Mouse (Mus musculus) ES-E14 (cell line): ENCODE results near the gene Plch1. TPM values are rescaled to one million over a fixed set of nuclear protein-coding genes. Genes with fewer than 3 reads are reported as not detected.

ENCODE experiments used
- DNase-seq: peaks from one replicate; pipeline ENCODE4 v3.0.0-alpha.2; 2013; ENCODE audit warnings: low read depth, low spot score
- H3K27ac ChIP-seq: 2 replicates; pipeline ENCODE4 v1.5.1; 2012; ENCODE audit warnings: low read depth, mild to moderate bottlenecking, low read length, moderate library complexity, mixed read lengths; ENCODE audit not compliant: poor library complexity, insufficient read depth, severe bottlenecking
- H3K36me3 ChIP-seq: 2 replicates; pipeline ENCODE4 v1.6.1; 2012; ENCODE audit warnings: mild to moderate bottlenecking, low read length, moderate library complexity, mixed read lengths; ENCODE audit not compliant: control insufficient read depth, poor library complexity, insufficient read depth, severe bottlenecking
- H3K4me1 ChIP-seq, 2 experiments: fragments of 150-350 bp in 1 of 2; sonication (generic) in 1 of 2; 2 replicates each; pipeline ENCODE4 v1.6.1; 2012; ENCODE audit warnings: low read length in 2 of 2, mild to moderate bottlenecking in 1 of 2, mixed read lengths in 1 of 2; ENCODE audit not compliant: control insufficient read depth in 2 of 2, insufficient read depth in 2 of 2, poor library complexity in 1 of 2
- H3K4me3 ChIP-seq, 2 experiments: fragments of 150-350 bp in 1 of 2; sonication (generic) in 1 of 2; 2 replicates each; pipeline ENCODE4 v1.5.1; 2012; ENCODE audit warnings: low read length in 2 of 2, low read depth in 1 of 2, mild to moderate bottlenecking in 1 of 2, mixed read lengths in 1 of 2; ENCODE audit not compliant: insufficient read depth in 1 of 2, poor library complexity in 1 of 2, severe bottlenecking in 1 of 2
- H3K9ac ChIP-seq: 2 replicates; pipeline ENCODE4 v1.6.1; 2012; ENCODE audit warnings: low read depth, mild to moderate bottlenecking, low read length, mixed read lengths; ENCODE audit not compliant: poor library complexity, insufficient read depth, severe bottlenecking
- H3K9me3 ChIP-seq: fragments of 150-350 bp; sonication (generic); 2 replicates; pipeline ENCODE4 v1.6.1; 2012; ENCODE audit warnings: low read depth, mild to moderate bottlenecking, low read length; ENCODE audit not compliant: control insufficient read depth, insufficient read depth
- CHD2 ChIP-seq: IDR thresholded peaks from 2 replicates; pipeline ENCODE4 v1.6.1; 2014; ENCODE audit warnings: mild to moderate bottlenecking, low read depth, low read length, inconsistent platforms
- HCFC1 ChIP-seq: IDR thresholded peaks from 2 replicates; pipeline ENCODE4 v1.6.1; 2012; ENCODE audit warnings: low read length, inconsistent platforms, borderline replicate concordance; ENCODE audit not compliant: insufficient read depth
- MAFK ChIP-seq: IDR thresholded peaks from 2 replicates; pipeline ENCODE4 v1.6.1; 2014; ENCODE audit warnings: mild to moderate bottlenecking, low read depth, low read length, inconsistent platforms; ENCODE audit not compliant: insufficient read depth
- ZC3H11A ChIP-seq: IDR thresholded peaks from 2 replicates; pipeline ENCODE4 v1.6.1; 2012; ENCODE audit warnings: low read depth, mild to moderate bottlenecking, inconsistent platforms, low read length, borderline replicate concordance
- ZNF384 ChIP-seq: IDR thresholded peaks from 2 replicates; pipeline ENCODE4 v1.6.1; 2012; ENCODE audit warnings: low read depth, low read length, inconsistent platforms
- in situ Hi-C, 2 experiments: fragments of 600-800 bp; cut with MboI; formaldehyde crosslinking; loops; one replicate each; pipeline ENCODE4 v1.15.1; 2025; ENCODE audit warnings: low sequenced_read_pairs in 2 of 2, inconsistent platforms in 1 of 2; ENCODE audit not compliant: unreplicated experiment in 2 of 2
- total RNA-seq: library from RNA; depleted of rRNA; stranded (reverse); fragments of 300-350 nt; gene quantifications from 2 replicates; pipeline ENCODE4 v1.2.3, GENCODE M21; 2012; rRNA removed

Gene Plch1
- total RNA-seq, result 3.9 and 6.0 TPM in 2 replicates

DNA sequence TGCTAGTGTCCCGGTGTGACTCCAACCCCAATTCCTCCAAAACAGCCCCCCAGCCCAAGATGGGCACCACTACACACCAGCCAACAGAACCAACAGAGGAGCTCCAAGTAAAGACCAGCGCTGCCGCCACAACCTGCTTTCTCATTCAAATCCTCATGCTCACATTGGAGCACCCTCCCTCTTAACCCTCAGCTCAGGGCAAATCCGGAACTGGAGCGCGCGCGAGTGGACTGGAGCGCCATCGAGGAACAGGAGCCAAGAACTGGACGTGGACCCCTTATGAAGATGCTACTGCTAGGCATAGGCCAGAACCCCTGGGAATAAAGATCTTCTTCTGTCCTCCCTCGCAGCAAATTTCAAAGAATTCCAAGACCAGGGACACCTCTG lies at the start of gene Plch1:
TSS of gene Plch1 (minus strand) at position 164 of the 387 bp plus-strand sequence.
- peak within 1 kb of the TSS; percentile 80 for H3K9ac ChIP-seq
- peak within 1 kb of the TSS; percentile 70 to 77 for H3K4me3 ChIP-seq
- in situ Hi-C loops, result no loop called here
- no peaks in the 10 kb centered on the region for H3K36me3 ChIP-seq
- TF ChIP-seq MAFK (no peak), CHD2 (no peak), ZC3H11A (no peak), ZNF384 (no peak), HCFC1 (no peak)
- peak; percentile 68 for DNase-seq
- no peaks in the 10 kb centered on the region for H3K9me3 ChIP-seq
- H3K27ac ChIP-seq, result no peak within 1 kb of the TSS
- no peaks in the 10 kb centered on the region for H3K4me1 ChIP-seq

DNA sequence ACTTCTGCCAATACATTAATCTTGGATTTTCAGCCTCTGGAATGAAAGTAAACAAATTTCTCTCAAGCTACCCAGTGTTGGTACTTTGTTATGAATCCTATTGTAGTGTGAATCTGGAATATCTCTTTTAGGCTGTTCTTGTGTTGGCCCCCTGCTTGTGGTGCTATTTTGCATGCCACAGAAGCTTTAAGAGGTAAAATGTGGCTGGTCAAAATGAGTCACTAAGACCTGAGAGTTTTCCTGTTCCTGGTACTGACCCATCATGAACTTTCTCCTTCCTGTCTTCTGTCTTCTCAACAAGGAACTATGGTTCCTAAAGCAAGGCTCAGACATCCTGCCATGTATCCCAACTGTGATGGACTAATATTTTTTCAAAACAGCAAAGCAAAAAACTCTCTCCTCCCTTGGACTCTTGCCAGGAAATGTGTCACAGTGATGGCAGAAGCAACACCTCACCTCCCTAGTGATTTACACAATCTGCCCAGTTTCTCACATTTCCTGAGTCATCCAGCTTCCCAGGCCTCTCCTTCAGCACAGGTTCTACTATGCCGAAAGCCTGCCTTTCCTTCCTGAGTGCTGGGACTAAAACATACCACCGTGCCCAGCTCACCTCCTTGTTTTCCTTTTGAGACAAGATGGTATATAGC lies 42.1 kb upstream of the Plch1 start:
- Histone ChIP-seq H3K9me3 (no peaks in the 10 kb centered on the region), H3K36me3 (no peaks in the 10 kb centered on the region), H3K4me3 (no peak overlapping the region), H3K9ac (no peak overlapping the region), H3K4me1 (no peaks in the 10 kb centered on the region), H3K27ac (no peak overlapping the region)
- no peak for DNase-seq
- in situ Hi-C loops, result no loop called here
- TF ChIP-seq ZNF384, result no peak
- TF ChIP-seq ZC3H11A, result no peak
- TF ChIP-seq MAFK, result no peak
- no peak for TF ChIP-seq HCFC1
- no peak for TF ChIP-seq CHD2

DNA sequence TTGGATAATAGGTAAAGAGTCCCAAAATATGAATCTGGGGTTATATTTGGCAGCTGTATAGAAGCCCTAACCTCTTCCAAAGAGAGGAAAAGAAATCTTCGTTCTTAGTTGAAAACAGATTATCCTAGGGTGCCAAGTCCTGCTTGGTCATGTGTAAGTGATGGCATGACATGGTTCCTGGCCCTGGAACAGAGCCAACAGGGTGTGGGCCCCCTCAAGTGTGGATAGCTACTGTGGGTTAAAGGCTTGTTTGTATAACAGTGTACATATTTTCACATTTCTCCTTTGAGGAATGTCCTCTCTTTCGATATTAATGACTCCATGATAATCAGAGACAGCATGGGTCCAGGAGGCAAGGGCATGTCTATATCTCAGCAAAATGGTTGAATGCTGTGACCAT lies 39.7 kb upstream of the Plch1 start:
- in situ Hi-C loops, result no loop called here
- TF ChIP-seq ZNF384, result no peak
- no peak for TF ChIP-seq ZC3H11A
- TF ChIP-seq HCFC1, result no peak
- no peak for TF ChIP-seq MAFK
- no peak for TF ChIP-seq CHD2
- Histone ChIP-seq H3K9me3 (no peaks in the 10 kb centered on the region), H3K4me1 (no peaks in the 10 kb centered on the region), H3K27ac (no peak overlapping the region), H3K9ac (no peak overlapping the region), H3K4me3 (no peak overlapping the region), H3K36me3 (no peaks in the 10 kb centered on the region)
- no peak for DNase-seq

DNA sequence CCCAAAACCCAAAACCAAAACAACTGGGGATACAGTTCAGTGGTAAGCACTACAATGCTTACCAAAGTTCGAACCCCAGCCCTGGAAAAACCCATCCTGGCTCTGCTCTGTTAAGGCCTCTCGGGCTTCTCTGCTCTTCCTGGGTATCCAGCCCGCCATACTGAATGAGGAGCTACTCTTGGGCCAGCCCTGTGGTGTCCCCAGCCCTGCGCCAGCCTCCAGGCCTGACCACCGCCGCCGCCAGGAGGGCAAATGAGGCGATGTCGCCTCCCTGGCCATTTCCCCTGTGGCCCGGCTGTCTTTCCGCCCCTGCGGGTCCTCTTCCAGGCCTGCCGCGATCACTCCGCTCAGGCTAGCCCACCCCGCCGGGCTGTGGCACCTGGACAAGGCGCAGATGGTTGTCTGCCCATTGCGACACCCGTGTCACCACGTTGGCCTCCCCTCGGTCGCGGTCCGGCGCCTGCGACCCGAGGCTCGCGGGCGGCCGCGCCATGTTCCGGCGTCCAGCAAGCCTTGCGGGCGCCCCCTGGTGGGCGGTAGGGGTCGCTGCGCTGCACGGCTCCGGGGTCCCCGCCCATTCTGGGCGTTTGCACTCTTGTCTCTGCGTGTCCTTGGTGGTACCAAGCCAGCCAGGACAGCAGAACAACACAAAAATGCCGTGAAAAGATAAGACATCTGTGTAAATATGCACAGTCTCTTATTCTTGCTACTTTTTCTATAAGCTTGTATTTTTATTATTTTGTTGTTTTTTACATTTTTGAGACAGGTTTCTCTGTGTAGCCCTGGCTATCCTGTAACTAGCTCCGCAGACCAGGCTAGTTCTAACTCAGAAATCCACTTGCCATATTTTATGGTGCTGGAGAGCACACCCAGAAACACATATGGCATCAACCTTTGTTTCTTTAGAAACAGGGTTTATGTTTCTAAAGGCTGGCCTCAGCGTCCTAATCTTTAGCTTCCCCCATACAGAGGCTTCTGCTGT lies 29.9 kb upstream of the Plch1 start, which contains the start of gene E130311K13Rik:
TSS of gene E130311K13Rik (minus strand) at position 595 of the 982 bp plus-strand sequence.
- Histone ChIP-seq H3K9ac (peak within 1 kb of the TSS; percentile 96), H3K27ac (no peak within 1 kb of the TSS), H3K9me3 (no peaks in the 10 kb centered on the region), H3K4me3 (peak within 1 kb of the TSS; percentile 72 to 77), H3K4me1 (no peaks in the 10 kb centered on the region), H3K36me3 (no peaks in the 10 kb centered on the region)
- TF ChIP-seq MAFK, result no peak
- peak; percentile 26; the same call in 1 of the 2 replicates for TF ChIP-seq HCFC1
- TF ChIP-seq CHD2, result no peak
- TF ChIP-seq ZNF384, result peak; percentile 74
- TF ChIP-seq ZC3H11A, result no peak
- DNase-seq, result peak; percentile 67
- in situ Hi-C loops, result no loop called here
